Mouse (Mus musculus) lung, postnatal 4 days (tissue): ENCODE data around the gene Nudt15.

ENCODE experiments used
- DNase-seq, 2 experiments: peaks; one replicate each; pipeline ENCODE4 v3.0.0; 2021

The Nudt15 gene

DNA sequence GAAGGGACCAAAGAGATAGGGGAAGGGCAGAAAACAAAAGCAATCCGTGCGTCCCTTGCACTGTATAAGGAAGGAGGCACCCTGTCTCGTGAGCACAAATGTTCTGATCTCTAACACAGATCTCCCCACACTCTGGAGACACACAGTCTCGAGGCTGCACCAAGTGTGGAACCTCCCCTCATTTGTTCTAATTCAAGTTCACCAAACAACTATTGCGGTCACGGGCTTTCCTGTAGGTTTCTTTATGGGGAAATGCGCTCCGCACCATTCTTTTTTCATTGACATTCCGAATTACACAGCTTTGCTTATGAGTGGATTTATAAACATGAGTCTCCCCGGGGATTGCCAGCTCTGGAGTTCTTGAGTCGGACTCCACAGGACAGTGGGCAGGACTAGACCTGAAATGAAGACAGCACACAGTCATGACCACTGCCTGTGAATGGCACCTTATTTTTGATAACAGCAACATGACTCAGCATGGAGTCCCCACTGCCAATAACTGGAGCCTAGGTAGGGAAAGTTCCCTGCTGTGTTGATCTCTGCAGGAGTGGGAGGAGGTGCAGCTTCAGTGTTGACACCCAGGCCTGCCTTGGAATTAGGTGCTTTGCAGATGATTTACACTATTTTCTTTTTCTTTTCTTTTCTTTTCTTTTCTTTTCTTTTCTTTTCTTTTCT is 40.2 kb downstream of the Nudt15 start:
- DNase-seq = peak; percentile 42 to 63

DNA sequence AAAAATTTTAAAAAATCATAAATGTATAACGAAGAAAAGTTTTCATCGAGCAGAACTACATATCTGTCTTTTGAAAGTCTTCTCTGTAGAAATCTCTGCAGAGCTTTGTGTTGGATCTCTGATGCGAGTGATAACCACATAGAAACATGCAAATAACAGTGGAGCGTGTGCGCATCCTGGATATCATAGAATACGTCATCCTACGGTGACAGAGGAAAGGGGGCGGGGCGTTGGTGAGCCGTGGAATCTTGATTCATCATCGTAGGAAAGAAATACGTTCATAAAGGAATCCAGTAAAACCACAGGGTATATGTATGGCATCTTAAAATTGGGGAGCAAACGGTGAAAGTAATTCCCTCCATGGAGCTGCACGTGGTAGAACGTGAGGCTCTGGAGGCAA is 40.8 kb downstream of the Nudt15 start:
- peak in 1 of 2 experiments; percentile 32 for DNase-seq

GRCm38 (mm10) chr14:73506283-73506682 is 41.8 kb downstream of the Nudt15 start:
- DNase-seq = peak; percentile 13 to 50

DNA sequence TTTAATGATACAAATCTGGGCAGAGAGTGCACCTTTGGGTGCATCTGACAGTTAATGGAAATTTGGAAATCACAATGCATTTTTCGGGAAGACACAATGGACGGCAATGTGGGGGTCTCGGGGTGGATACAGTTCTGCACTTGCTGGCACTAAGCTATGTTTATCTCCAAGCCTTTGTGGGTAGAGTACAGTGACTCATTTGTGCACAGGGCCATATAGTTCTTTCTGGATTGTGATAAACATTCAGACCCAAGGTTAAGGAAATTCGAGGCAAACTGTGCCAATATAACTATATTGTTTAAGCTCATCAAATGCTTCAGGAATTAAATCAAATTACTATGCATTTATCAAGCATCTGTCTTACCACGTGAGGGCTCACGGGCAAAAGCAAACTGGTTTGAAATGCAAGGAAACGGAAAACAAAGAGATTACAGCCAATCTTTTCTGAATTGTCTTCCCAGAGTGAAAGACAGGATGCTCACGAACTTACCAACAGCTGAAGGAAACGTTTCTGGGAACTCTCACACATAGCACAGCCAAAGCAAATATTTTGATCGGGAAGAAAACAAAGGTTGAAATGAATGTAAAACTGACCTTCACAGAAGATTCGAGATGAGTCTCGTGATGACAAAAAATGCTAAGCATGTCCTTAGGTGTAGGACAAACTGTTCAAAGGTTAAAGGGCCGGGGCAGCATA is 44.7 kb downstream of the Nudt15 start:
- DNase-seq = no peak

DNA sequence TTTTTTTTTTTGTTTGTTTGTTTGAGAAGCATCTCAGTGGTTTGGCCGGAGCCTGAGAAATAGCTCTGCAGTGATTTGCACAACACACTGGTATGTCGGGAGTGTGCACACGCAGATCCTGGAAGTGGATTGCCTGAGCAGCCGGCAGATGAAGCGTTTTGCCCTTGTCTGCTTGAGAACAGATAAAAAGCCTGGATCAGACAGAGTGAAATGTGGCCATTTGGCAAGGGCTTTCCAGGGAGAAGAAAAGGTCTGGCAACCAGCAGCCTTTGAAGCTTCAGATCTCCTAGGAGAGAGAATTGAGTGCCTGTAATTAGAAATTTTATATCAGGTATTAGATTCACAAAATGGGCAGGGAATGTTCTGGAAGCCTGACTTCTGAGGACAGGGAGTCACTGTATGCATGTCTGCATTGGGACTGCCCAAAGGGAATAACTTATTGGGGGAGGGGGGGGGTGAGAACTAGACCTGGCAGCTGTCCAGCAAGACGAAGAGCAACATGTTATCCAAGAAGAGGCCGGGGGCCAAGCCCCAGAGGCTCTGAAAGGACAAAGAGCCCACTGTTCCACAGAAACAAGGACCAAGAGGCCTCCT is 45.4 kb downstream of the Nudt15 start:
- peak; percentile 14 to 61 for DNase-seq

GRCm38 (mm10) chr14:73501721-73502120 is 46.3 kb downstream of the Nudt15 start:
- peak; percentile 33 to 53 for DNase-seq

DNA sequence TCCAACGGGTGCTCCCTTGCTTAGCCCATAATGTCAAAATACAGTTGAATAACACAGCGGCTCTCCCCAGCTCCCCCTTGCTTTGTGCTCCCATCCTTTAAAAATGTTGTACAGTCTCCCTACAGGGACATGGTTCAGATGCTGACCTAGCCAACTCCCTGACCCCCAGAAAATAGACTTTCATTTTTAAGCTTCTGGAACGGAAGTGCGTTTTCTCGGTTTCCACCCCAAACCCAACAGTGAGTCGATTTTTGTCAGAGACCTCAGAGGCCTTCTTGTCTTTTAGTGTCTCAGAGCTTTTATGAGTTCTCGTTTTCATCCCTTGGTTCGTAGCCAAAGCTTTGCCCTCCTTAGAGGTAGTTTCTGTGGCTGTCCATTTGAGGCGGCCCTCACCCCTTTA is 46.8 kb downstream of the Nudt15 start:
- DNase-seq = no peak

- no peak for DNase-seq
Measured at GRCm38 (mm10) chr14:73495753-73496152, 52.3 kb downstream of the Nudt15 start.

- DNase-seq = no peak
Measured at GRCm38 (mm10) chr14:73494122-73494521, 53.9 kb downstream of the Nudt15 start.

DNA sequence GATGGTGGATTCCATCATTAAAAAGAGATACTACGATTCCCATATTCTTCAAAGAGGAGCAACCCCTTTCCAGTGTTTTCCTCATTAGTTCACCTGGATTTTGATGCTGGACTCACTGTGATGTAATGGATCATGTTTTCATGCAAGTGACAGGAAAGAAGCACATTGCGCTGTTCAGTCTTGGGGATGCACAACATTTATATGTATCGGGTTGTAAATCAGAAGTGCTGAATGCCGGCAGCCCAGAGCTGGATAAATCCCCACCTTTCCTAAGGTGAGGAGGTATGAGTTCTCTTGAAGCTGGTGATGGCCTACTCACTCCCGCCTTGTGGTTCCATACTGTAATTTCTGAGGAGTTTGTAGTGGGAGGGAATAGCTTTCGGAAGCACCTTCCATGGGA is 54.7 kb downstream of the Nudt15 start:
- DNase-seq = no peak

DNA sequence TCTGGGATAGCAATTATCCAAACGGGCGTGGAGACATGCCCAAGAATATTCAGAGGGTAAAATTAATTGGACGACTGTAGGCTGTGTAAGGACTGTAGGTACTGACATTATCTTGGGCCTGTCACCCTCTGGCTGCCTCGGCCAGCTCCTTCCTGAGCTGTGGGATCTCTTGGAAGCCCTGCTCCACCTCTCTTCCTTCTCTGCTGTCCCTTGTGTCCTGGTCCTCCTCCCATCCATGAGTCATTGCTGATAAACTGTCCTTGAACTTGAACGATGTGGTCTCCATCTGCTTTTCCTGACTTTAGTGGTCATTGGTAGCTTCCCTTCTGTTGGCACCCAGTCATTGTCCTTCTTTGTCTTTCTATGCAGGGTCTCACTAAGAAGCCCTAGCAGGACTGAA is 61.4 kb downstream of the Nudt15 start:
- DNase-seq = no peak

DNA sequence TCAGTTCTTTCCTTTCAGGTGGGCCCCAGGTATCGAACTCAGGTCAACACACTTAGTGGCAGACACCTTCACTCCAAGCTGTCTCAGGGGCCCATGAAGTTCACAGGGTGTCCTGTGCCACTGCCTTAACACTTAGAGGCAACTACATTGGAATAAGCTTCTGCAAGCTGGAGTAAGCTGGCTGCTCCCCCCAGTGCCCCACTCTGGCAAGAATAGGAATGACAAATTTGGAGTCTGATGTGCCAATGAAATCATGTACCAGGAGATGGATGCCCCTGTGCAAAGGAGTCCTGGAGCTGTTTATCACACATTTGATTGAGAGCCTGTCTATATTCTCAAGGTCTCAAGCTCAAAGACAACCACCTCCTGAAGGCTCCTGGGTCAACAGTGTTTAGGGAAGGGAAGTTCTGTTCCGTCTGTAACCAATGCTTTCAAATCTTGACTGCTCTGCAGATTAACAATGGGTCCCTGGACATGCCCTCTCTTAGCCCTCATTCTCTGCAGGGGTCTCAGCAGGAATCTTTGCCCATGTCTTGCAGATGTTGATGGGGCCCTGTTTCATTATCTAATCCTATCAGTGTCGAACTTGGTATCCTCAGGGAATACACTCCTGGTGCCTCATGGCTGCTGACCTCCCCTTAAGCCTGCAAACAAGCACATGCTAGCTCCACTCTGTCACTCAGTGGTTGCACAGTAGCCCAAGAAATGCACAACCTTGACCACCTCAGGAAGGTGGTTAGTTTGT is 63.5 kb downstream of the Nudt15 start:
- DNase-seq = no peak

DNA sequence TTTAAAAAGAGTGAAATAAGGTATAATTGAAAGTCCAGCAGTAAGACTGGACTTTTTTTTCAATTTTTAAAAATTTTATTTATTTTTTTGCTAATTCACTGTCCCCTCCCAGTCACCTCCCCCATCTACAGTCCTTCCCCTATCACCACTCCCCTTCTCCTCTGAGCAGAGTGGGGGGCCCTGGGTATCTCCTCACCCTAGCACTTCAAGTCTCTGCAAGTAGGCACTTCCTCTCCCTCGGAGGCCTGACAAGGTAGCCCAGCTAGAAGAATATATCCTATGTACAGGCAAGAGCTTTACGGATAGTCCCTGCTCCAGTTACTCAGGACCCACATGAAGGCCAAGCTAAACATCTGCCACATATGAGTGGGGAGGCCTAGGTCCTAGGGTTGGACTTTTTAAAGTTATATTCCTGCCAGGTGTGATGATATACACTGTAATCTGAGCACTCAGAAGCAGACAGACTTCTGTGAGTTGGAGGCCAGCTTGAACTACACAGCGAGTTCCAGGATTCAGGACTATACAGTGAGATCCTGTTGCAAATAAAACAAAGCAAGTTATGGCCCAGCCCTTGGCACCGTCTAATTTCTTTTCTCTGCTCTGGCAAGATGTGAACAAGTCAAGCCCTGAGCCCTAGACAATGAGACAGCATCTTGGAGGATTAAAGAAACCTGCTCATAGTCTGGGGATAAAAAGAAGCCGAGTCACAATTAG is 64.4 kb downstream of the Nudt15 start:
- DNase-seq = no peak

- no peak for DNase-seq
Measured at GRCm38 (mm10) chr14:73479771-73480170, 68.3 kb downstream of the Nudt15 start.

GRCm38 (mm10) chr14:73478321-73478720 is 69.7 kb downstream of the Nudt15 start:
- DNase-seq = no peak

DNA sequence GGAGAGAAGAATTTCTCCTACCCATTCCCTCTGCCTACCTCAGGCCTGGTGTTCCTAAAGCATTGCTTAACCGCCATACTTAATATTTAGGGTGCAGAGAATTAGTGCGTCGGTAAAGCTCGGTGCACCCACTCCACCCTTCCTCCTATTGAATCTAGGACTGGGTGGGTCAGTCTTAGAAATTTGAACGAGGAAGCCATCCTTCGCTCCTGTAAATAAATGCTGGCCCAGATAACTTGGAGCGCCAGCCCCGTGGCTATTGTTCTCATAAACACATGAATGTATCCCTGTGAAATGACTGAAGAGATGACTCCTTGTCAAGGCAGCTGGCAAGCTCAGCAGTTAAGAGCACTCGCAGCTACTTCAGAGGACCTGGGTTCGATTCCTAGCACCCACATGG is 71.0 kb downstream of the Nudt15 start:
- peak; percentile 29 to 62 for DNase-seq

- peak; percentile 32 to 61 for DNase-seq
Measured at GRCm38 (mm10) chr14:73476361-73476934, 71.6 kb downstream of the Nudt15 start.

GRCm38 (mm10) chr14:73475506-73475905 is 72.5 kb downstream of the Nudt15 start:
- DNase-seq = peak; percentile 17 to 35

DNA sequence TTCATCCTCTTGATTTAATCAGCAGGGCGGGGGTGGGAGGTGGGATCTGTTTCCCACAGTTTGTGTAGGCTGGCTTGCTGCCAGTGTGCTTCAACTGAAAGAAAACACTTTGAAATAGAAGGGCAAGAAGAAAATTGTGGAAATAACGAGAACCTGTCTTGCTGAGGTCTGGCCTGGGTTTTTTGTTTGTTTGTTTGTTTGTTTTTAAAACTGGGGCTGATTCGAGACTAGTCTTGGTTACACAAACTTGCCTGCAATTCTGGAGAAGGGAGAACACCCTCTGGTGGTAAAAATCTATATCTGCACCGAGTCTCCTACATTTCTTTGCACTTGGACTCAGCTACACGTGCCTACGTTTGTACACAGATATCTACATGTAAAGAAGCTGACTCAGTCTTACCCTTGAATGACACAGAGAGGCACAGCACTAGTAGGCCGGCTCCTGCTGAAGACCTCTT is 73.4 kb downstream of the Nudt15 start:
- DNase-seq = peak in 1 of 2 experiments; percentile 55

DNA sequence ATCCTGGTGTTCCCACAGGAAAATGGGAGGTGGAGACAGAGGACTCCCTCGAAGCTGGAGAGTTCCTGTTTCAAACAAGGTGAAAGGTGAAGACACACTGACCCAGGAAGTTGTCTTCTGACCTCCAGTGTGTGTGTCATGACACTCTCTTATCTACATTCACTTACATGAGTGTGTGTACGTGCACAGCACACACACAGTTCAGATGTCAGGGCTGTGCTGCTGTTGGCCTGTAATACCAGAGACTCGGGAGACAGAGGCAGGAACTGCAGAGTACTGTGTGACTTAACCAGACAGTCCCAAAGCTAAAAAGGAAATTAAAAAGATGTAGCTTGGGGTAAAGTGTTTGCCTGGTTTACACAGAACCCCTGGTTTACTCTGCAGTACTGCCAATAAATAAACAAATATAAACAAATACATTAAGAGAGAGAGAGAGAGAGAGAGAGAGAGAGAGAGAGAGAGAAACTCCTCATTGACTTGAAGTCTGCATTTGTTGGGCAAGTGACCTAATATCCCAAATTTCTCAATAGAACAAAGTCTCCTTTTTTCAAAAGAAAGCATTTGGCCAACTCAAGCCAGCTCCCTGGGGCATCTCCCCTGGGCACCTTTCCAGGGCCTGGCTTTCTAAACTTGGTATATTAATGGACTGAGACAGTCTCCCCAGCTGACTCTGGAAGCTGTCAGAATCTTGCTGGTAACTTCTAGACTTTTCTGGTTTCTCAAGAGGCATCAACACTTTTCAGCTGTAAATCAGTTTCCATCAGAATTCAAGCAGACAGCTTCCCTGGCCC is 74.2 kb downstream of the Nudt15 start:
- peak; percentile 25 to 62 for DNase-seq

- no peak for DNase-seq
Measured at GRCm38 (mm10) chr14:73472205-73472604, 75.8 kb downstream of the Nudt15 start.
